Mouse (Mus musculus) retina, postnatal 7 days (tissue): ENCODE results near the gene C1galt1.

Experiments
- DNase-seq: peaks from one replicate; pipeline ENCODE4 v3.0.0-alpha.2; 2012; ENCODE audit warnings: low read depth, low spot score

The C1galt1 gene

GRCm38 (mm10) chr6:7858586-7858985, 13.9 kb downstream of the C1galt1 start:
- no peak for DNase-seq

GRCm38 (mm10) chr6:7859161-7859560, 14.5 kb downstream of the C1galt1 start:
- DNase-seq: no peak

GRCm38 (mm10) chr6:7861033-7861432, 16.4 kb downstream of the C1galt1 start:
- DNase-seq: no peak

GRCm38 (mm10) chr6:7863354-7863753, 18.7 kb downstream of the C1galt1 start:
- no peak for DNase-seq

DNA sequence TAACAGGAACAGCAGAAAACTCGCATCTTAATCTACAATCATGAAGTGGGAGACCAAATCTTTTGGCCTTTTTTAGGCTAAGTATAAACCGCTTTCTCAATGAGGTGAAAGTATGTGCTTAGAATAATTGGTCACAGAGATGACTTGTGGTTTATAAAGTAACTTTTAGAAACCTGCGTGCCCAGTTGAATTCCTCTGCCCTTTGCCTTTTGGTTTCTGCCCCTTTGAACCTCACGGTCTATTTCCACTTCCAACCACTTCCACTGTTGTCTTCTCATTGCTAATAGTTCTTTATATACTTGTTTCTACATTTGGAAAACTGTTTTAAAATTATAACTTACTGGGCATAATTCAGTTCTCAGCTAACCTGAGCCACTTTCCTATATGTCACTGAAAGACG, 32.2 kb downstream of the C1galt1 start:
- no peak for DNase-seq

- no peak for DNase-seq
Measured at GRCm38 (mm10) chr6:7881595-7882128, 37.0 kb downstream of the C1galt1 start.

DNA sequence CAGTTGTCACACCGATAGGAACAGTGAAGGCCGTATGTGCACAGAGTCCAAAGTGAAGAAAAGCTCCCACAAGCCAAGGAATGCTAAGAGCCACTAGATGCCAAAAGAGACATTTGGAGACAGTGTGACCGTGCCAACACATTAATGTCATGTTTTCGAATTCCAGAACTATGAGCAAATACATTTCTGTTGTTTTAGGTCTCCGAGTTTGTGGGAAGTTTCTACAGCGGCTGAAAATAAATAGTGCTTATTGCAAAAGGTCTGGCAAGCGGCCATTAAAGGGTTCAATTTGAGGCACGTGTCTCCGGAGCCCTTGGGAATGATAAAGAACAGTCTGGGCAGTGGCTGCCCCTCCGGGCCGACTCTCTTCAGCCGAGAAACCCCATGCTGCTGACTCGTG, 37.9 kb downstream of the C1galt1 start:
- DNase-seq: no peak

- DNase-seq: no peak
Measured at GRCm38 (mm10) chr6:7885994-7886684, 41.5 kb downstream of the C1galt1 start.

- DNase-seq: no peak
Measured at GRCm38 (mm10) chr6:7886685-7887004, 42.0 kb downstream of the C1galt1 start.

DNA sequence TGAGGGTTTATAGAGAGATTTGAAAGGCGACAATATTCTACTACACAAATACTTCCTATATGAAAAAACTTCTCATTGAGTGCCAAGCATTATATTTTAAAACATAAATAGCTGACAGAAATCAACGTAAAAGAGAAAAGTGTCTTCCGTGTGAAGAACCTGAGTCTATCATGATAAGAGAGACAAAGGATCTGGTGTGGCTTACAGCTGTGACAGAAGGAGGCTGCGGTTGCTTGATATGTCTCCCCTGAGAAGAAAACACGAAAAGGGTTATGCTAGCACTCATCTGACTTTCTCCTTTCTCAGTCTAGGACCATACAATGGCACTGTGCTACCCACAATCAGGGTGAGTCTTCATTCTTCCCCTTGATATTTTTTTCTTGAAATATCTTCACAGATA, 51.7 kb downstream of the C1galt1 start:
- no peak for DNase-seq

DNA sequence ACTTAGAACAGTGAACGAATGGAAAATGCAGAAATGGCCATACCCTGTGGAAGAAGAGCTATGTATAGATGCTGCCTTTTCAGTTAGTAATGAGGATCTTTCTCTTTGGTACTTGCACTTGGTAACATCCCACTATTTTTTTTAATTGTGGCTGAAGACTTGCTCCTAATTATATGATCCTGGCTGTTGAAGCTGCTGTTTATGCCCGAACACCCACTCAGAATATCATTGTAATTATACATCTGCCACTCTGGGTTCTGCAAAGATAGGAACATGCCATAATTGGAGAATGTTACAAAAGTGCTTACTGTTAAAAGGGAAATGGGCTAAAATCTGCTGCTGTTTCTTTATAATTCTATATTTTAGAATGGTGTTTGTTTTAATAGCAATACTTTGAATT, 67.4 kb downstream of the C1galt1 start:
- no peak for DNase-seq
